Mouse (Mus musculus) embryo, embryonic 10.5 days (tissue): ENCODE data around the gene Rhebl1.

ENCODE experiments used
- DNase-seq: peaks from one replicate; pipeline ENCODE4 v3.0.0-alpha.2; 2015; ENCODE audit warnings: low spot score

Gene Rhebl1

DNA sequence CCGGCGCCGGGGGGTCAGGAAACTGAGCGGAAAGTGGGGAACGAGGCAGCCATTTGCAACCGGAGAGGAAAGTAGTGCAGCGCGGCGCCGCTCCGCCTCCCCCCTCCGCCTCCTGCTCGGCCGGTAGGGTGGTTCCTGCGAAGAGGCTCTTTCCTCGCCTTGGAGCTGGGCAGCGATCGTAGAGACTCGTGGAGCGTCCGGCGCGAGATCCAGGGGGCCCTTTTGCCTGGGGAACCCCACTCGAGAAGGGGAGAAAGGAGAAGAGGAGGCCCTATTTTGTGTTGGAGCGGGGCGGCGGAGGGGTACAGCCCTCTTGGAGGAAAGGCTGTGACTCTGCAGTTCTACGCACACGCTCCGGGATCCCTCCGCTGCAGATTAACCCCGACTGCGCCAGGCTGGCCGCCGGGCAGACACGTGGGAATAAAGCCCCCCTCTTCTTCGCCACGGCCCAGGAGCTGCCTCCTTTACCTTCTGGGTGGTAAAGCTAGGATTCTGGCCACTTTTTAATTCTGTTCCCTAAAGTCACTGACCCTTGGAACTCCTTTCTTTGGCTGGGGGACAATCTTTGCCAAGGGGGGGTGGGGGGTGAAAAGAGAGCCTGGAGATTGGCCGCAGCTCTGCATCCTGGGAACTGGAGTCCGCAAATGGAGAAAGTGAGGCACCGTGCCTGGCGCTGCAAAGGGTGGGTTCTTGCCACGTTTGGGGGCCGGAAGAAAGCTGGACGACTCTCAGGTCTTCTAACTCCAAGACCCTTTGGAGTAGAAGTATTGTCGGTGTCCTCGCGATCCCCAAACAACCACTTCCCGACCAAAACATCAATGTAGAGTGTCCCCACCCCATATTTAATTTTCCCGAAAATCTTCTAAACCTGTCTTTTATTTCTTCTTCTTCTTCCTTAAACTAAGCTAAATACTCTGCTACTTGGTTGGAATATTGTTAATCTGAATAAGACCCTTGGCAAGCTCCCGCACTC is 22.1 kb downstream of the Rhebl1 start:
- peak; percentile 97 for DNase-seq

- peak; percentile 52 for DNase-seq
Observed at GRCm38 (mm10) chr15:98871070-98871915, 23.0 kb downstream of the Rhebl1 start, which contains the start of gene Kmt2d. TSS of gene Kmt2d (minus strand) at chr15:98871204.

DNA sequence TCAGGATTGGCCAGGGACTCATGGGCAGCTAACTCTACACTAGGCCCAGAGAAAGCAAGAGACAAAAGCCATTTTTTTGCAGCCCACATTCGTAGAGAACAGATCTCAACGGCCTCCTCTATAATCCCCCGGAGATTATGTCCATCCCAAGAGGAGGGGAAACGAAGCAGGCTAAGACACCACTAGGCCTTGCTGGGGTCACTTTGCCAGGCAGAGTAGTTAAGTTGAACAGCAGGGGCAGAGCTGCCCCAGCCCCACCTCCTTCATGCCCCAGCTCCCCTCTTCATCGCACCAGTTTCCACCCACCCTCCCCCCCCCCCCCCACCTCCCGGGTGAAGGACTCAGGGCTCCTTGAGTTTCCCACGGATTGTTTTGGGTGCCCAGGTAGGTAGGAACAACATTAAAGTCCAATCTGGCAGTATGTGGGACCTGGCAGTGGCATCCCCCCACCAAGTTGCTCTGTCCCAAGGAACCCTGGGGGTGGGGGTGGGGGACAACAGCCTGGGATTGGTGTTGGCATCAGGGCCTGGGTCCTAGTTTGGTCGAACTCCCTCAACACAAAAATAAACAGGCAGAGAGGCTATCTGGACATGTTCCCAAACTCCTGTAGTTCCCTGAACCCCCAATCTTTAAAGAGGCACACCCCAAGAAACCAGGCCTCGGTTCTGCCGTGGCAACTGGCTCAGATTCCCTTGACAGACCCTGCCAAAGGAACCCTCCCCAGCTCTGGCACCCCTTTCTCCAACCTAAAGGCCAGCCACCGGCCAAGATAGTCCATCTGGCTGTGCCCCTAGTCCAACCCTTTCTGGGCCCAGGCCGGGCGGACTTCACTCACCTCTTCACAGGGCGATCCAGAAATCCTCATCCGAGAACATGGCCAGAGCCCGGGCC is 23.9 kb downstream of the Rhebl1 start:
- DNase-seq = peak; percentile 42

GRCm38 (mm10) chr15:98869342-98870178 is 24.8 kb downstream of the Rhebl1 start:
- no peak for DNase-seq

- no peak for DNase-seq
Observed at GRCm38 (mm10) chr15:98868346-98869063, 25.8 kb downstream of the Rhebl1 start.

GRCm38 (mm10) chr15:98867321-98867720 is 27.0 kb downstream of the Rhebl1 start:
- DNase-seq = peak; percentile 54

DNA sequence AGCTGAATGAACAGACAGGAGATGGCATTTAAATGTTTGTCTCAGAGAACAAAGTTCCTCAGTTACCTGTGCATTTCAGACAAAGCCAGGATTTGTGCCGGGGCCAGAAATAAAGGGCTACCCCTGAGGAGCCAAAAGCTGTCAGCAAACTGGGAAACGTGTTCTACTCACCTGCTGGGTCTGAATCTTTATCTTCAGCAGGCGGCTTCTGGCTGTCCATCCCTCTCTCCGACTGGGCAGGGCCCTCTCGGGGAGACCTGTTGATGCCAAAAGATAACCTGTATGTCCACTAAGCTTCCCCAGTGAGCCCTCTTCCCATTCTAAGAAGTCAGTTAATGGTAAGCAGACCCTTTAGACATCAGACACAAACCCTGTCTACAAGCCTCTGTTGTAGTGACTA is 27.8 kb downstream of the Rhebl1 start:
- no peak for DNase-seq

DNA sequence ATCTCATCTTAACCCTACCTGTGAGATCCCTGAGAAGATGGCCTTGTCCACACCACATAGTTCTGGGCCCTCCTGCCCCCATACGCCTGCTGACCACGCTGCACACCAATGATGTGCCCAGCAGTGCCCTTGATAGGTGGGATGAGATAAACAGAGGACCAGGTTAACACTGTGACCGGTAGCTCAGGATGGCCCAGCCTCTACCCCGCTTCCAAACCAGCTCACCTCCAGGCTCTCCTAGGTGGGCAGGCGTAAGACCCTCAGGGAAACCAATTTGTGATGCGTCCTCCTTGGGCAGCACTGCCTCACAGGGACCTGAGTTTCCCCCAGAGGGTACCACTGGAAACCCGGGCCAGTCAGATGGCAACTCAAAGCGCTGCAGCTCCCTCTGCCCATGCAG is 28.6 kb downstream of the Rhebl1 start:
- no peak for DNase-seq

- no peak for DNase-seq
Observed at GRCm38 (mm10) chr15:98864951-98865350, 29.4 kb downstream of the Rhebl1 start.

DNA sequence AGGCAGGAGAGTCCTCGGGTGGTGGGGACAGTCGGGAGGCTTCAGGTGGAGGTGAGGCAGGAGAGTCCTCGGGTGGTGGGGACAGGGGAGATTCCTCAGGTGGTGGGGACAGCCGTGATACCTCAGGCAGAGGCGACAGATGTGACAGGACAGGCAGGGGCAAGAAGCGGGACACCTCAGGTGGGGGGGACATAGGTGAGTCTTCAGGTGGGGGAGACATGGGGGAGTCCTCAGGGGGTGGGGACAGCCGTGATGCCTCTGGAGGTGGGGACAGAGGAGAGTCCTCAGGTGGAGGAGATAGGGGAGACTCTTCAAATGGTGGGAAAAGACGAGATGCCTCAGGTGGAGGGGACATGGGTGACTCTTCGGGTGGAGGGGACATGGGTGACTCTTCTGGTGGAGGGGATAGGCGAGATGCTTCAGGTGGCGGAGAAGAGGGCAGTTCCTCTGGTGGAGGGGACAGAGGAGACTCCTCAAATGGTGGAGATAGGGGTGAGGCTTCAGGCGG is 30.8 kb downstream of the Rhebl1 start:
- no peak for DNase-seq

- no peak for DNase-seq
Observed at GRCm38 (mm10) chr15:98861701-98862410, 32.5 kb downstream of the Rhebl1 start.

DNA sequence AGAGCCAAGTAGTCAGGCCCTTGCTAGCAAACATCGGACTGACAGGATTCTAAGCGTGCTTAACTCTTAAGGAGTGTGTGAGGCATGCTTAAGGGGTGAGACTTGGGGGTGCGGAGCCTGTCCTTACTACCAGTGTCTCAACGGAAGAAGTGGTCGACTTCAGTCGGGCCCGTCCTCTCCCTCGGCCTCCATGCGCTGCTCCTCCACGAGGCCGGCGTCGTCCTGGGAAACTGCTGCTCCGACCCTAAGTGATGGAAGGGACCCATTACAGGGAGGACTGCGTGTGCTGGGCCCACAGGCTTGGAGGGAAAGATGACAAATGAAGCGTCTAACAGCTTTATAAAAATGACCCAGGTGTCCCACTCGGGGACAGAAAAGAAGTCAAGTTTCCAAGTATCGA is 33.4 kb downstream of the Rhebl1 start:
- DNase-seq = no peak

GRCm38 (mm10) chr15:98859319-98860043 is 34.9 kb downstream of the Rhebl1 start:
- DNase-seq = no peak

DNA sequence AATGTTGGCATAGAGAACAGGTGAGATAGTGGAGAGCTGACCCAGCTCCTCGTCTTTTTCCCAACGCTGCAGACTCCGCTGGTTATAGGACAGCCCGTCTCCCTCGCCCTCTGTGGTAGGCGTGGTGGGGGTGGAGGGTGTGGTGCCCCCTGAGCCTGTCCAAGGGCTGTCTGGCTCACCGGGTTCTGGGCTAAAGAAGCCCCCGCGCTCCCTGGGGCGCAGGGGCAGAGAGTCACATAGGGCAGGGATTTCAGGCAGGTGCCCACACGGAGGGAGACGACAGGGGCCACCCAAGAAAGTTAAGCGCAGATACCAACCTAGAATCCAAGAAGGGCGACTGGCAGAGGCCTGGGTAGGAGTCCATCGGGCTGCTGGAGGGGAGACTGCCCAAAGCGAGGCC is 40.1 kb downstream of the Rhebl1 start:
- DNase-seq = no peak

DNA sequence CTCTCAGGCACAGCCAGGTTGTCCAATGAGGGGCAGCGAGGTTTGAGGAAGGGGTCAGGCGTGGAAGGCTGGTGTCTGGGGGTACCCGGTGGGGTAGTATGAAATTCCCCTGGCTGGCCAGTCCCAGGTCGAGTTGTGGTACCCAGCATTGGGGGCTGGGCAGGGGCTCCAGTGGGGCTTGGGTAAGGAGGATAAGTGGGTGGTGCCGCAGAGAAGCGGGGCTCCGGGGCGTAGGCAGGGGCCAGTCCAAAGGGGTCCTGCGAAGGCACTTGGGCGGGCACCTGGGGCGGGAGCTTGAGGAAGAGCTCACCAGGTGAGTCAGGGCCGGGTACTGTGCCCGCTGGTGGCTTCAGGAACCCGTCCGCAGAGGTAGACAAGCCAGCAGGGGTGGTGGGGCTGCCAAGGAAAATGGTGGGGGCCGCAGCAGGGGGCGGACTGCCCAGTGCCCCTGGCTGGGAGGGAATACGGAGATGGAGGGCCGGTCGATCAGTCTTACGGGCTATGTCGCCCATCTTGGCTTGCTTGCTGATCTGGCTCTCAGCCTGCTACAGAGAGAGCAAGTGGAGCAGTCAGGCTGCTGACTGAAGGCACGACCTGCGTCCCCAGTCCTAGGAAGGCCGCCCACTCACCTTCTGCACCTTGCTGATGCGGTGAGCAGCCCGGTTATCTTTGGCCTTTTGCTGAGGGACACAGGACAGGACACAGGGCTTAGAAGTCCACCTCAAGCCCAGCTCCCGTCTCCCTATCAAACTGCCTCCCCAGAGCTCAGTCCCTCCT is 41.0 kb downstream of the Rhebl1 start:
- no peak for DNase-seq

DNA sequence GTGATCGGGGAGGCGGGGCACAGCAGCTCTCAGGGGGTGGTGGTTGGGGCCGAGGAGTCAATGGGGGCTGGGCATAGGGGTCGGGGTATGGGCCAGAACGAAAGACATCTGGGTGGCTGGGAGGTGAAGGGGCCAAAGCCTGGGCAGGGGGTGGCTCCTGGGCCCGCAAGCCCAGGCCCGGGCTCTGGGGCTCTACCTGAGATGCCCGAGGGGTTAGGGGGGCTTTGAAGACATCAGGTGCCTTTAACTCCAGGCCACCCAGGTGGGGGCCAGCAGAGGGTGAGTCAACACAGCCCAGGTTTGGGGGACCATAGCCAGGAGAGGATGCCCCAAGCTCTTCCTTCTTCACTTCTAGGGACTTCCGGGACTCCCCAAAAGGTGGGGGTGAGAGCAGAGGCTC is 41.6 kb downstream of the Rhebl1 start:
- no peak for DNase-seq

DNA sequence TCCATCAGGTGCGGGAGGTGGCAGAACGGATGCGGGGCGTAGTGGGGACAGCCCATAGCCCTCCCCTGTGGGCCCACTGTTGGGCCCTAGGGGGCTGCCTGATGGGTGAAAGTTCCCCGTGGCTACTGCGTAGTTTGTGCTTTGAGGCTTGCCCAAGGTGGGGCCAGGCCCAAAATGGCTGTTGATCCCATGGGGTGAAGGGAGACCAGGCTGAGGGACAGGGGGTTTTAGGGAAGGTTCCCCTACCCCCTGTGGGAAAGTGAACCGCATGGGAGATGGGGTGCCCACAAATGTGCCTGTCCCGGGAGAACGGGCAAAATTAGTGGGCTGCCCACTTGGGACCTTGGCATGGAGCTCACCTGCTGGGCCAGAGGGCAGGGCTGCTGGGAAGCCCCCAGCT is 42.3 kb downstream of the Rhebl1 start:
- DNase-seq = no peak
